Mouse (Mus musculus) forebrain, embryonic 16.5 days (tissue): Measurements from ENCODE around the gene Kirrel3. TPM values are rescaled to one million over a fixed set of nuclear protein-coding genes. Genes with fewer than 3 reads are reported as not detected.

Experiments used
- ATAC-seq: fragments of 200-750 bp; cut with Nextera tagmentation; 2 replicates; pipeline ENCODE4 v1.8.0; 2017; ENCODE audit warnings: mild to moderate bottlenecking, moderate library complexity
- H3K27ac ChIP-seq: fragments of 300-500 bp; sonication (generic); 2 replicates; pipeline ENCODE4 v1.5.1; 2014; ENCODE audit warnings: low read length, control low read depth
- H3K27me3 ChIP-seq: fragments of 300-500 bp; sonication (generic); replicated peaks from 2 replicates; pipeline ENCODE4 v1.6.1; 2014; ENCODE audit warnings: low read length; ENCODE audit not compliant: control insufficient read depth, insufficient read depth
- H3K36me3 ChIP-seq: fragments of 300-500 bp; sonication (generic); 2 replicates; pipeline ENCODE4 v1.6.1; 2014; ENCODE audit not compliant: control insufficient read depth, insufficient read depth
- H3K4me1 ChIP-seq: fragments of 300-500 bp; sonication (generic); replicated peaks from 2 replicates; pipeline ENCODE4 v1.6.1; 2014; ENCODE audit warnings: low read length; ENCODE audit not compliant: control insufficient read depth, insufficient read depth
- H3K4me2 ChIP-seq: fragments of 300-500 bp; sonication (generic); 2 replicates; pipeline ENCODE4 v1.6.1; 2014; ENCODE audit warnings: mild to moderate bottlenecking, low read length, control low read depth
- H3K4me3 ChIP-seq: fragments of 300-500 bp; sonication (generic); replicated peaks from 2 replicates; pipeline ENCODE4 v1.5.1; 2014; ENCODE audit warnings: mild to moderate bottlenecking, low read length, control low read depth
- H3K9ac ChIP-seq: fragments of 300-500 bp; sonication (generic); replicated peaks from 2 replicates; pipeline ENCODE4 v1.6.1; 2014; ENCODE audit warnings: low read depth, low read length, control low read depth
- H3K9me3 ChIP-seq: fragments of 300-500 bp; sonication (generic); 2 replicates; pipeline ENCODE4 v1.6.1; 2016; ENCODE audit warnings: low read length; ENCODE audit not compliant: control insufficient read depth
- WGBS: fragments of 180-500 bp; shearing (Covaris S2); extraction: QIAGEN DNeasy Blood & Tissue Kit; methylation state at CpG from one replicate; pipeline ENCODE4 v1.1.7; 2014; 5-methylcytosine and 5-hydroxymethylcytosine counted together
- polyA plus RNA-seq: library from polyadenylated mRNA; unstranded; fragments of >200 nt; fragmentation: Nextera tagmentation; extraction: Ambion mirVana; gene quantifications from 2 replicates; pipeline ENCODE4 v1.2.1, GENCODE M21; 2015

Gene Kirrel3
- polyA plus RNA-seq, 1 experiment from 2014 or later, result 62.7 TPM

DNA sequence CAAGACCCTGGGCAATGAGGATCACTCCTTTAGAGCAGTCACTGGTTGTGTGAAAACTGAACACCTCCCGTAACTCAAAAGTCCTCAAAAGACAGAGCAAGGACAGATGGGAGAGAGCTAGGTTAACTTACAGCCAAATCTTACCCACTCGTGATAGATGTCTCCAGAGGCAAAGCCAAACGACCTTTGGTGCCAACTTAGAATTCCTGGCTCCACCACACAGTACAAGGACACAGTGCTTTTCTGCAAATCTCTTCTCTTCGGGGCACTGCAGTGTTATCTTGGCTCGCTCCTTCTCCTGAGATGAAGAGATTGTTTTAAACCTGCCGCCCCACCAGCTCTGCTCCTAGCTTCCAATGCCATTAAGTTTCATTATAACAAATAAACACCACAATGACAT is 437.0 kb downstream of the Kirrel3 start:
- no peak overlapping the region for H3K27ac ChIP-seq
- no peak overlapping the region for H3K4me2 ChIP-seq
- ATAC-seq, result no peak
- no peaks in the 10 kb centered on the region for H3K27me3 ChIP-seq
- H3K9me3 ChIP-seq, result no peaks in the 10 kb centered on the region
- no peaks in the 10 kb centered on the region for H3K36me3 ChIP-seq
- H3K4me3 ChIP-seq, result no peak overlapping the region
- no peak overlapping the region for H3K9ac ChIP-seq
- peaks cover 24% of the 10 kb centered on the region for H3K4me1 ChIP-seq
- WGBS, result 62% methylated on average over 6 of the region's 6 CpGs

GRCm38 (mm10) chr9:34923134-34923931 is 437.6 kb downstream of the Kirrel3 start:
- Histone ChIP-seq H3K9me3 (no peaks in the 10 kb centered on the region), H3K4me2 (no peak overlapping the region), H3K4me3 (no peak overlapping the region), H3K36me3 (no peaks in the 10 kb centered on the region), H3K4me1 (peaks cover 24% of the 10 kb centered on the region), H3K27ac (no peak overlapping the region), H3K9ac (no peak overlapping the region), H3K27me3 (no peaks in the 10 kb centered on the region)
- 29% methylated on average over 14 of the region's 14 CpGs for WGBS
- peak; percentile 69 for ATAC-seq

- 43% methylated on average over 5 of the region's 5 CpGs for WGBS
- no peaks in the 10 kb centered on the region for H3K27me3 ChIP-seq
- H3K9ac ChIP-seq, result no peak overlapping the region
- peaks cover 21% of the 10 kb centered on the region for H3K4me1 ChIP-seq
- no peak overlapping the region for H3K4me2 ChIP-seq
- H3K9me3 ChIP-seq, result no peaks in the 10 kb centered on the region
- H3K27ac ChIP-seq, result no peak overlapping the region
- no peak overlapping the region for H3K4me3 ChIP-seq
- ATAC-seq, result peak; percentile 11; the same call in 1 of the 2 replicates
- no peaks in the 10 kb centered on the region for H3K36me3 ChIP-seq
These were observed 439.9 kb downstream of the Kirrel3 start for GRCm38 (mm10) chr9:34925616-34926015.

- no peak for ATAC-seq
- no peak overlapping the region for H3K27ac ChIP-seq
- no peak overlapping the region for H3K4me3 ChIP-seq
- no peaks in the 10 kb centered on the region for H3K27me3 ChIP-seq
- H3K4me1 ChIP-seq, result no peaks in the 10 kb centered on the region; the same call in 1 of the 2 replicates
- H3K9ac ChIP-seq, result no peak overlapping the region
- no peak overlapping the region for H3K4me2 ChIP-seq
- H3K36me3 ChIP-seq, result no peaks in the 10 kb centered on the region
- WGBS, result 32% methylated on average over 1 of the region's 1 CpGs
- no peaks in the 10 kb centered on the region for H3K9me3 ChIP-seq
These were observed 444.7 kb downstream of the Kirrel3 start for GRCm38 (mm10) chr9:34930371-34930770.

- WGBS, result 91% methylated on average over 5 of the region's 5 CpGs
- no peak for ATAC-seq
These were observed 452.4 kb downstream of the Kirrel3 start for GRCm38 (mm10) chr9:34938140-34938539.

GRCm38 (mm10) chr9:34939621-34940020 is 453.9 kb downstream of the Kirrel3 start:
- no peaks in the 10 kb centered on the region for H3K9me3 ChIP-seq
- no peak overlapping the region for H3K9ac ChIP-seq
- H3K27ac ChIP-seq, result no peak overlapping the region
- 66% methylated on average over 5 of the region's 5 CpGs for WGBS
- H3K4me1 ChIP-seq, result no peaks in the 10 kb centered on the region
- no peak for ATAC-seq
- no peaks in the 10 kb centered on the region for H3K27me3 ChIP-seq
- H3K36me3 ChIP-seq, result no peaks in the 10 kb centered on the region
- no peak overlapping the region for H3K4me3 ChIP-seq
- no peak overlapping the region for H3K4me2 ChIP-seq

More at GRCm38 (mm10) chr9:34938140-34938539, 452.4 kb downstream of the Kirrel3 start:
- Histone ChIP-seq H3K9ac (no peak overlapping the region), H3K27me3 (no peaks in the 10 kb centered on the region), H3K4me2 (no peak overlapping the region), H3K4me3 (no peak overlapping the region), H3K9me3 (no peaks in the 10 kb centered on the region), H3K36me3 (no peaks in the 10 kb centered on the region), H3K27ac (no peak overlapping the region), H3K4me1 (no peaks in the 10 kb centered on the region)

GRCm38 (mm10) chr9:34942122-34942831 is 456.6 kb downstream of the Kirrel3 start:
- Histone ChIP-seq H3K4me3 (no peak overlapping the region), H3K4me1 (peaks cover 4% of the 10 kb centered on the region), H3K9me3 (no peaks in the 10 kb centered on the region), H3K27ac (no peak overlapping the region), H3K36me3 (no peaks in the 10 kb centered on the region), H3K9ac (no peak overlapping the region), H3K27me3 (no peaks in the 10 kb centered on the region), H3K4me2 (no peak overlapping the region)
- WGBS, result 76% methylated on average over 6 of the region's 6 CpGs
- ATAC-seq, result no peak

DNA sequence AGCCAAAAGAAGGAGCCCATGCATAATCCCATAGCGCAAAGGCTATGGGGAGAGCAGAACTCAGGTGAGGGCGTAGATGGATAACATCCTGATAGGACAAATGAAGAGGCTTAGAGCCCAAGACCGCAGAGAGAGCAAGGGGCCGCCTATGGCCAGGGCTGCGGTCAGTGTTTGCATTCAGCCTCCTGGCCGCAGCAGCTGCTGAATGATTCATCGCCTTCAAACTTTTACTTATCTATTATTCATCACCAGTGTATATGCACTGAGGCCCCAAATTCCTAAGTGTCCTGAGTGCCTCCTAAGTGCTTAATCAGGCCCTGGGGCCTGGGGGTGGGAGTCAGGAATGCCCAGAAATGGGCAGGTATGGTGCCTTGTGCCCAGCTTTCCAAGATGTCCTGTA is 457.3 kb downstream of the Kirrel3 start:
- no peaks in the 10 kb centered on the region for H3K27me3 ChIP-seq
- H3K4me2 ChIP-seq, result no peak overlapping the region
- no peak for ATAC-seq
- no peak overlapping the region for H3K27ac ChIP-seq
- no peak overlapping the region for H3K4me3 ChIP-seq
- peaks cover 6% of the 10 kb centered on the region for H3K4me1 ChIP-seq
- H3K36me3 ChIP-seq, result no peaks in the 10 kb centered on the region
- no peaks in the 10 kb centered on the region for H3K9me3 ChIP-seq
- 88% methylated on average over 7 of the region's 7 CpGs for WGBS
- no peak overlapping the region for H3K9ac ChIP-seq

DNA sequence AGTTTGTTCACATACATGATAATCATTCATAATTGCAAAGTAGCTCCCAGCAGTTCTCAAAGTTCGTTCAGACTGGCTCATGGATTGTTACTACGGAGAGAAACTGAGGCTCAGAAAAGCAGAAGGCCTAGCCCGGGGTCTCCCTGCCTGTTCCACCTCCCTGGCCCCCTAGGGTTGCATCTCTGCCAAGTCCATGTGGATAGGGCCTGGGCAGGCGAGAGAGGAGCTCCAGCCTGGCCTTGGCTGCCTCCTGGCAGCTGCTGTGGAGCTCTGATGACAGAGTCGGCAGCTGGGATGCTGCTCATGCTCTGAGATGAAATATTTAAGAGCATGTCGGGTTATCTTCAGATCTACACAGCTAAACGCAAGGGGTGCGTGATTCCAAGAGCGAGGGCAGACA is 459.6 kb downstream of the Kirrel3 start:
- no peak for ATAC-seq
- no peak overlapping the region for H3K4me2 ChIP-seq
- H3K4me1 ChIP-seq, result peaks cover 6% of the 10 kb centered on the region
- H3K9ac ChIP-seq, result no peak overlapping the region
- H3K27ac ChIP-seq, result no peak overlapping the region
- H3K27me3 ChIP-seq, result no peaks in the 10 kb centered on the region
- no peaks in the 10 kb centered on the region for H3K36me3 ChIP-seq
- WGBS, result 84% methylated on average over 9 of the region's 9 CpGs
- H3K4me3 ChIP-seq, result no peak overlapping the region
- no peaks in the 10 kb centered on the region for H3K9me3 ChIP-seq
